Mouse (Mus musculus): Measurements from ENCODE around the gene Mkln1. TPM values are rescaled to one million over a fixed set of nuclear protein-coding genes. Genes with fewer than 3 reads are reported as not detected.

The Mkln1 gene
- 28.7 TPM for polyA plus RNA-seq (2015; fragmentation: Illumina TruSeq; extraction: RNeasy Lipid Tissue Mini Kit (QIAGEN cat#74804); ENCODE audit: insufficient read depth, low read depth, low replicate concordance)

DNA sequence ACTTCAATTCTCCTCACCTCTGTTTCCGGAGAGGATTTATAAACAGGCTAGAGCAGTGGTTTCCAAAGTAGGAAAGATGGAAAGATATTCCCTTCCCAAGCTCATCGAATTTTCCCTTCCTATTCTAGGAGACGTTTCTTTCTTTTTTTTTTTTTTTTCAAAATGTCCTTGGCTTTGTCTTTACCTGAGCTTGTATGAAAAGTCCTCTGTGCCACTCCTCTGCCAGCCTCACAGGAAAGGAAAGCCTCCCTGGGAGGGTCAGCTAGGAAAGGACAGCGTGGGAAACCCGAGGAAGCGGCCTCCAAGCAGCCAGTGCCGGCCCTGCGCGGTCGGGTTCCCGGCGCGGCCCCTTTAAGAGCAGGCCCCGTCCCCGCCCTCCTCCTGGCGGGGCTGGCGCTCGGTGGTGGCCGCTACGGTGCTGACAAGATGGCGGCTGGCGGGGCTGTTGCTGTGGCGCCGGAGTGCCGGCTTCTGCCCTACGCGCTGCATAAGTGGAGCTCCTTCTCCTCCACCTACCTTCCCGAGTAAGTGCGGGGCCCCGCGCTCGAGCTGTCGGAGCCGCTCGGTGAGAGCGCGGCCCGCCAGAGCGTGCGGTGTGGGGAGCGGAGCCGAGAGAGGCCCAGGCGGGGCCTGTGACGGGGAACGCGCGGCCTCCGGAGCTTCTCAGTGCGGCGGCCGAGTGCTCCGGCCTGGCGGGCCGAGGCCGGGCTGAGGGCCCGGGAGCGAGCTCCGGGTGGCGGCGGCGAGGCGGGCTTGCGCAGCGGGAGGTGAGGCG lies at the start of gene Mkln1:
Gene Mkln1, plus strand, starts transcription at position 305 of the 775 bp plus-strand sequence.

DNA sequence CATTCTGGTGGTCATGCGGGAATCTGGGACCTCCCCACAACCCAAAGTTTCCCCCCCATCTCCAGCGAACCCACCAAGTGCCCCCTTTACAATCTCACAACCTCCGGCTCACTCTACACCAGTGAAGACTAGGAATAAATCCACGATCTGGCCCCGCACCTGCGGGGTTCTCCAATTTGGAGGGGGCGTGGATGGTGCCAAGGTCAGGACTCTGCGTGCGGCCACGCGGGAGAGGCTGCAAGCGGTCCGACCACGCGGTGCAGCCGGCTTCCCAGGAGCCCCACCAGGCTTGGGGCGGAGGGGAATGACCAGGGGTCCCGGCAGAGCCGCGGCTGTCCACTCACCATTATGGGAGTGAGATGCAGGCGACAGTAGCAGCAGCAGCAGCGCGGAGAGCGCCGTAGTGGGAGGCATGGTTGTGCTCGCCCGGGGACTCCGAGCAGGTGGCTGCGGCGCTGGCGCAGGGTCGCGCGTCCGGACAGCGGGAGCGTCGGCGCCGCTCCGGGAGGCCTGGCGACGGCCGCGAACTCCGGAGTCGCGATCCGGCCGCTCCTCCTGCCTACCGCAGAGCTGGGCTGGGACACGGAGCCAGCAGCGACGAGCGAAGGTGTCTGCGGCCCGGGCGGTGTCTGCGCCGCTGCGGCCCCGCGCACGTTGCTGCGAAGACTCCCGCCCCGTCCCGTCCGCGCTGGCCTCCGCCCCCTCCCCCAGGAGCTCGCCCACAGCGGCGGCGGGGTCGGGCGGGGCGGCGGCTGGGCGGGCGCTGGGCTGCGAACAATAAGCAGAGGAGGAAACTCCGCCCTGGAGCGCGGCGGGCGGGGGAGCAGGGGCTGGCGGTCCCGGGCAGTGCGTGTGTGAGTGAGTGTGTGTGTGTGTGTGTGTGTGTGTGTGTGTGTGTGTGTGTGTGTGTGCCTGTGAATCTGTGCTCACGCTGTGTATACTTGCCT lies 165.0 kb downstream of the Mkln1 start, which contains the start of gene Podxl:
Gene Podxl, minus strand, starts transcription at position 747 of the 947 bp plus-strand sequence.

Other genes with a start within 250 kb of the Mkln1 start
- gene Podxl, start 165.2 kb downstream of the Mkln1 start, polyA plus RNA-seq (2015; fragmentation: Illumina TruSeq; extraction: RNeasy Lipid Tissue Mini Kit (QIAGEN cat#74804); ENCODE audit: insufficient read depth, low read depth, low replicate concordance), result 48.3 TPM

Data from pancreas, adult 10 weeks (tissue).